Mouse (Mus musculus) spleen, embryonic (tissue): ENCODE results near the gene Higd2a.
"Not testable (repeated sequence)": the region's sequence is repeated elsewhere in the genome, so short reads cannot be mapped to it uniquely, and the experiment has no call there.

Experiments used
- CTCF ChIA-PET: fragments of 350-600 bp; sonication (Branson Sonifier 250); formaldehyde crosslinking; loops from one replicate; lab custom pipeline; 2022; lab: Charles Lee

The Higd2a gene

DNA sequence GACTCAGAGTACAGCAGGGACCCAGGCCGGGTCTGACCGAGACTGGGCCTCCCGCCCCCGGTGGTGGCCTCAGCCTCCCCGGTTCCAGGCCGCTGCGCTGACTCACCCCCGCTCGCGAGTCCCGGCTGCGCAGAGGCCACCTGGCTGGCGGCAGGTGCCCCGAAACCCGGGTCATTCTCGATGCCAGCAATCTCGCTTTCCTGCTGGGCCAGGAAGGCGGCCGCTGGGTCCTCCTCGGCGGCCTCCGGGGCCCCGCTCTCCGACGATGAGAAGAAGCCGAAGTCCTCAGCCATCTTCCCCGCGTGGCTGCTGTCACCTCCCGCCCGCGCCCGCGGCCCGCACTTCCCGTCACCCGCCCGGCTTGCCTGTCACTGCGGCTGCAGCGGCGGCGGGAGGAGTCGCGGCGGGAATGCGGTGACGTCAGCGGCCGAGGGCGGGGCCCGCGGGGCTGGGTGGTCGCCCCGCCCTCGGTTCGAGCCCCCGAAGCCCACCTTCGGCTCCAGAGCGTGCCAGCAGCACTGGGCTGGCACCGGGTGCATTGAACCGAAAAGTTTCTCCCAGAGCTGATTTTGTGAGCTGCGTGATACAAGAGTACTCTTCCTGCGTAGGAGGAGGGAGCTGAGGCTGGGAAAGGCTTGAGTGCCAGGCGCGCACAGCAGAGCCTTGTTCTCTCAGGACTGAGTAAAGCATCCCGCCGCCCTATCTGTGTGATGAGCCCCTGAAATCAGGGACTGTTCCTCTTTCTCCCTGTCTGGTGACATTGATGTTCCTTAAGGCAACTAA, 21.2 kb downstream of the Higd2a start, which contains the start of gene Cltb:
Gene Cltb (minus strand): TSS at position 373 of the 783 bp plus-strand sequence.
- CTCF ChIA-PET = interaction anchor here (0.9 to 1.0 kb wide), 2 partner anchors 19 to 35 kb away, joined by 3 to 5 read pairs; no protein-coding TSS in a partner anchor

- CTCF ChIA-PET = not testable (repeated sequence)
Measured at GRCm38 (mm10) chr13:54613141-54613540, 23.1 kb downstream of the Higd2a start.

DNA sequence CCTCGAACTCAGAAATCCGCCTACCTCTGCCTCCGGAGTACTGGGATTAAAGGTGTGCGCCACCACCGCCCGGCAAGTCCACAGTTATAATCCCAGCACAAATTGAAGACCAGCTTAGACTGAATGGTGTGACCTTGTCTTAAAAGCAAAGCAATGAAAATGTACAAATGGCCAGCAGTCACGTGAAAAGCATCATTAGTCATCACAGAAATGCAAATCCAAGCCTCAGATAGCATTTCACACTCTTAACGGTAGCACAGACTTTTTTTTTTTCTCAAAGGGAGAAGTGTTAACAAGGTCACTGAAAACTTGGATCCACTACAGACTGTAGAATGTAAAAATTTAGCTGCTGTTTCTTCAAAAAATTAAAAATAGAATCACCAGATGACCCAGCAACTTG, 26.3 kb downstream of the Higd2a start:
- CTCF ChIA-PET = interaction anchor here (0.8 to 1.0 kb wide), 2 partner anchors 12 to 122 kb away, joined by 4 read pairs; no protein-coding TSS in a partner anchor

GRCm38 (mm10) chr13:54616998-54617397, 27.0 kb downstream of the Higd2a start:
- CTCF ChIA-PET = interaction anchor here (1.0 kb wide), 1 partner anchor 13 kb away, joined by 4 read pairs; no protein-coding TSS in a partner anchor

GRCm38 (mm10) chr13:54621155-54621932, 31.3 kb downstream of the Higd2a start, which contains the start of gene Faf2:
Gene Faf2, plus strand, starts transcription at chr13:54621784.
- CTCF ChIA-PET = interaction anchor here (1.0 kb wide), 1 partner anchor 12 kb away, joined by 3 read pairs; no protein-coding TSS in a partner anchor

DNA sequence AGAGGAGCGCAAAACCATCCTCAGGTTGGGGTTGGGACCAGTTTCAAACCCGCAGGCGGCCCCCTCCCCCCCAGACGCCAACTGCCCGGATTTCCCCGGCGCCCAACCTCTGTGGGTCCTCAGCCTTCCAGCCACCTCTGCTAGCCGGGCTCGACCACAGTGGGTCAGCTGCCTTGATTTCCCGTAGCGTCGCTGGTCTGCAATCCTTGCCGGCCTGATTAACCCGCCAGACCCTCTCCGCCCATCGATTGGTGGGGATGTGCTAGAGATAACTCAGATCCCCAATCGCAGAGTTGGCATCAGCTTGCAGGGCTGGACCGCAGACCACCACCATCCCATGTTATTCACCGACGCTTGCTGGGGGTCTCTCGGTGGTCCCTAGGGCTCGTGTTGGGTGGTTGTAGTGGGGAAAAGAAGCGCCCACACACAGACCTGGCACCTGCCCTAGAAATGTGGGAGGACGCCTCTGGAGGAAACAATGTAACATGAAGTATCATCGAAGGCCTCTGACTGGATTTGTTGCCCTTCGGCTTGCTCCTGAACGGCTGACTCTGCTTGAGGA, 32.0 kb downstream of the Higd2a start:
- CTCF ChIA-PET = interaction anchor here (1.0 kb wide), 1 partner anchor 11 kb away, joined by 3 read pairs; no protein-coding TSS in a partner anchor

DNA sequence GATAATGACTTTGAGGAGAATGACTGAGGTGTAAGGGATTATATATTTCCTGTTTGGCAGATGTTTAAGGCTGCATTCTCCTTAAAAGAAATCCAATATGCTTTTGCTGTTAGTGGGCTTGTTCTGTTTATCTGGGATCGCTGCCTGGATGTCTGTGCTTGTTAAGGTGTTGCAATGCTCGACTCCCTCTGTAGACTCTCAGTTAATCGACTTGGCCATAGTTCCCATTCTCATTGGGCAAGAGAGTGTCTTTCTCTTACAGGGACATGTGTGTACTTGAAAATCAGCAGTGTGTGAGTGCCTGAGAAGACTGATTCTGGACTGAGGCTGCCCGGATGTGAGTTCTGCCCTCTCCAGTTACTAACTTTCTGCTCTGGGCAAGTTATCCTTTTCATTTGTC, 39.1 kb downstream of the Higd2a start:
- CTCF ChIA-PET = no interaction called here

DNA sequence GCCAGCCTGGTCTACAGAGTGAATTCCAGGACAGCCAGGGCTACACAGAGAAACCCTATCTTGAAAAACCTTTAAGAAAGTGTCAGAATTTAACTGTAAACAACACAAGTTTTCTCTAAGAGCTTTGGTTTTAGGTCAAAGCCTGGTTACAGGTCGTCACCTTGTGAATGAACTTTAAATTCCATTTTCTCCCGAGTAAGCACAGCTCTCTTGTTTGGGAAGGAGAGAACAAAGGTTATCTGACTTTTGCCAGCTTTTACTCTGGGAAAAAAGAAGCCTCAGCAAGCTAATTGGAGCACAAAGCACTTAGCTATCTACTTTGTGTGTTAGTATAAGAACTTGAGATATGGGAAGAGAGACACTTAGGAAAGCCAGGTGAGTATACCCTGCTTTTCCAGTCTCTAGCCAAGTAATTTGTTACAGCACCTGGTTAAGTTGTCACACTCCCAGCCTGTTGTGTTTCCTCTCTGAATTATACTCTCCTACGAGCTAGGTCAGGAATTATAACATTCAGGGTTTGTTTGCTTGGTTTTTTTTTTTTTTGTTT, 42.8 kb downstream of the Higd2a start:
- CTCF ChIA-PET = interaction anchor here (0.9 kb wide), 1 partner anchor 11 kb away, joined by 3 read pairs; the partner anchor contains the start of gene Faf2

DNA sequence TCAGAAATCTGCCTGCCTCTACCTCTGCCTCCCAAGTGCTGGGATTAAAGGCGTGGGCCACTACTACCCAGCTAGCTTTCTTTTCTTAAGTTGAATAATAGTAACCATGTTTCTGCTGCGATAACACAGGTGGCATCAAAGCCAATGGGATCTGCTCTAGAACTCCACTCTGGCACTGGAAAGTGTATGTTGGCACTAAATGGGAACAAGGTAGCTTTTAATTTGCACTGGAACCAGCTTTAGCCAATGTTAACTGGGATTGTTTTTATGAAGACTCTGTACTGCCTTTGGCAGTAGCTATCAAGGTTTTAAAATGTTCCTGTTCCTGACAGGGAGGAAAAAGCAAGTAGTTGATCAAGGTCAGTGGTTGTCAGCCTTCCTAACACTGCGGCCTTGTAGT, 45.0 kb downstream of the Higd2a start:
- CTCF ChIA-PET = no interaction called here
